Mouse (Mus musculus): ENCODE measurements around the gene Crhr2.

DNA sequence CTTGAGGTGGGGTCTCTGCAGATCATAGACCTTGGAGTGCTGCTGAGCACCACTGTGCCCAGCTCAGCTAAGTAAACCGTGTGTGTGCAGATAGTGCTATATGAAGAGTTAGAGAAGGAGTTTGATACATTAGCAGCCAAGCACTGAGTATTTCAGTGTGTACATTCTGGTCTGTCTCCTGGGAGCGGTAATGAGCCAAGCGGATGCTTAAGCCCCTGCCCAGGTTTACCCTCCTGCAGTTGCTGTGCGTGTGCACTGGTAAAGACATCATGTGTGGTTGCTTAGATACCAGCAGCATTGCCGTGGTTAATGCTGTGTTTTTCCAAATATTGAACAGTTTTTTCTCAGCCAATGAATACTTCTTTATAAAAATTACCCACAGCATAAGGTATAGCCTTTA lies 88.3 kb downstream of the Crhr2 start:
- TF ChIP-seq CTCF (IDR thresholded peaks at IDR 0.05; ENCODE audit: control insufficient read depth, insufficient read depth, low read length) (no peak), POLR2A (IDR thresholded peaks at IDR 0.05; ENCODE audit: borderline replicate concordance, control insufficient read depth, low read depth, low read length) (no peak)
